Mouse (Mus musculus): ENCODE data around the gene Rps6kb2.

The Rps6kb2 gene

GRCm38 (mm10) chr19:4155223-4156072, 7.7 kb downstream of the Rps6kb2 start:
- DNase-seq (ENCODE audit: low read depth, low spot score), result no peak

- DNase-seq (ENCODE audit: low read depth, low spot score), result no peak
These were observed 8.5 kb downstream of the Rps6kb2 start for GRCm38 (mm10) chr19:4154437-4155222.

GRCm38 (mm10) chr19:4153232-4153654, 9.9 kb downstream of the Rps6kb2 start, which contains the start of gene Ptprcap:
Gene Ptprcap (plus strand): TSS chr19:4153604.
- DNase-seq (ENCODE audit: low read depth, low spot score), result no peak

- DNase-seq (ENCODE audit: low read depth, low spot score), result no peak
These were observed 10.5 kb downstream of the Rps6kb2 start for GRCm38 (mm10) chr19:4152445-4153231.

GRCm38 (mm10) chr19:4151898-4152297, 11.3 kb downstream of the Rps6kb2 start:
- no peak for DNase-seq (ENCODE audit: low read depth, low spot score)

- DNase-seq (ENCODE audit: low read depth, low spot score), result no peak
These were observed 11.7 kb downstream of the Rps6kb2 start for GRCm38 (mm10) chr19:4151488-4151860.

GRCm38 (mm10) chr19:4150567-4151487, 12.3 kb downstream of the Rps6kb2 start:
- no peak for DNase-seq (ENCODE audit: low read depth, low spot score)

GRCm38 (mm10) chr19:4149764-4150461, 13.2 kb downstream of the Rps6kb2 start:
- no peak for DNase-seq (ENCODE audit: low read depth, low spot score)

- no peak for DNase-seq (ENCODE audit: low read depth, low spot score)
These were observed 13.9 kb downstream of the Rps6kb2 start for GRCm38 (mm10) chr19:4149283-4149682.

GRCm38 (mm10) chr19:4148819-4149218, 14.3 kb downstream of the Rps6kb2 start:
- no peak for DNase-seq (ENCODE audit: low read depth, low spot score)

- DNase-seq (ENCODE audit: low read depth, low spot score), result peak; percentile 86
These were observed 14.7 kb downstream of the Rps6kb2 start, which contains the start of gene Coro1b for GRCm38 (mm10) chr19:4148491-4148806. Gene Coro1b (plus strand): TSS chr19:4148619.

GRCm38 (mm10) chr19:4147782-4148490, 15.2 kb downstream of the Rps6kb2 start:
- DNase-seq (ENCODE audit: low read depth, low spot score), result no peak

GRCm38 (mm10) chr19:4147022-4147405, 16.1 kb downstream of the Rps6kb2 start:
- no peak for DNase-seq (ENCODE audit: low read depth, low spot score)

GRCm38 (mm10) chr19:4146366-4147021, 16.7 kb downstream of the Rps6kb2 start:
- DNase-seq (ENCODE audit: low read depth, low spot score), result no peak

- no peak for DNase-seq (ENCODE audit: low read depth, low spot score)
These were observed 17.2 kb downstream of the Rps6kb2 start for GRCm38 (mm10) chr19:4145936-4146335.

GRCm38 (mm10) chr19:4144550-4145498, 18.3 kb downstream of the Rps6kb2 start:
- DNase-seq (ENCODE audit: low read depth, low spot score), result no peak

- no peak for DNase-seq (ENCODE audit: low read depth, low spot score)
These were observed 19.3 kb downstream of the Rps6kb2 start, which contains the start of gene Cabp4 for GRCm38 (mm10) chr19:4143759-4144268. Gene Cabp4 (minus strand): TSS chr19:4144033.
